Mouse (Mus musculus) mouse trophoblast stem cell (cell line): Measurements from ENCODE around the gene Mia2.

ENCODE experiments used
- in situ Hi-C, 2 experiments: fragments of 300-500 bp; cut with MseI, MboI; formaldehyde crosslinking; loops; 2 replicates in 1 of 2; 3 replicates in 1 of 2; pipeline ENCODE4 v1.15.1; 2025

The Mia2 gene

GRCm38 (mm10) chr12:59164522-59164921 is 68.9 kb downstream of the Mia2 start:
- in situ Hi-C loops: no loop called here

- in situ Hi-C loops: no loop called here
These were observed 71.0 kb downstream of the Mia2 start for GRCm38 (mm10) chr12:59166557-59166956.

- in situ Hi-C loops: no loop called here
These were observed 74.3 kb downstream of the Mia2 start for GRCm38 (mm10) chr12:59169935-59170334.

- in situ Hi-C loops: no loop called here
These were observed 82.2 kb downstream of the Mia2 start for GRCm38 (mm10) chr12:59177814-59178213.

GRCm38 (mm10) chr12:59188086-59188682 is 92.6 kb downstream of the Mia2 start:
- in situ Hi-C loops: no loop called here

- in situ Hi-C loops: no loop called here
These were observed 98.0 kb downstream of the Mia2 start for GRCm38 (mm10) chr12:59193637-59194036.

- in situ Hi-C loops: no loop called here
These were observed 98.9 kb downstream of the Mia2 start for GRCm38 (mm10) chr12:59194341-59195003.

GRCm38 (mm10) chr12:59195065-59195464 is 99.5 kb downstream of the Mia2 start:
- in situ Hi-C loops: no loop called here

- in situ Hi-C loops: no loop called here
These were observed 100.3 kb downstream of the Mia2 start for GRCm38 (mm10) chr12:59195941-59196340.

GRCm38 (mm10) chr12:59198750-59199149 is 103.2 kb downstream of the Mia2 start:
- in situ Hi-C loops: no loop called here

GRCm38 (mm10) chr12:59199361-59199760 is 103.8 kb downstream of the Mia2 start:
- in situ Hi-C loops: no loop called here

GRCm38 (mm10) chr12:59205571-59205970 is 110.0 kb downstream of the Mia2 start:
- in situ Hi-C loops: no loop called here

- in situ Hi-C loops: no loop called here
These were observed 110.8 kb downstream of the Mia2 start for GRCm38 (mm10) chr12:59206208-59206999.

- in situ Hi-C loops: no loop called here
These were observed 111.4 kb downstream of the Mia2 start for GRCm38 (mm10) chr12:59207000-59207390.

GRCm38 (mm10) chr12:59207814-59208213 is 112.2 kb downstream of the Mia2 start:
- in situ Hi-C loops: no loop called here

GRCm38 (mm10) chr12:59216176-59216575 is 120.6 kb downstream of the Mia2 start:
- in situ Hi-C loops: no loop called here

GRCm38 (mm10) chr12:59216676-59217266 is 121.2 kb downstream of the Mia2 start:
- in situ Hi-C loops: no loop called here

- in situ Hi-C loops: no loop called here
These were observed 121.7 kb downstream of the Mia2 start for GRCm38 (mm10) chr12:59217331-59217730.

GRCm38 (mm10) chr12:59218640-59219321 is 123.2 kb downstream of the Mia2 start:
- in situ Hi-C loops: no loop called here

GRCm38 (mm10) chr12:59219325-59220225 is 124.0 kb downstream of the Mia2 start, which contains the start of gene Fbxo33:
Fbxo33 (minus strand) TSS chr12:59219725.
- in situ Hi-C loops: no loop called here

GRCm38 (mm10) chr12:59228401-59228800 is 132.8 kb downstream of the Mia2 start:
- in situ Hi-C loops: no loop called here
